Mouse (Mus musculus) kidney, adult 2 months (tissue): ENCODE results near the gene Kiss1. TPM values are rescaled to one million over a fixed set of nuclear protein-coding genes. Genes with fewer than 3 reads are reported as not detected.

Source experiments
- DNase-seq: peaks from one replicate; pipeline ENCODE4 v3.0.0; 2021
- H3K27ac ChIP-seq: fragments of 200-500 bp; 2 replicates; pipeline ENCODE4 v1.5.1; 2012; ENCODE audit warnings: low read depth, low read length, control low read depth, inconsistent platforms; ENCODE audit not compliant: insufficient read depth
- H3K27me3 ChIP-seq: fragments of 200-500 bp; replicated peaks from 2 replicates; pipeline ENCODE4 v1.6.1; 2012; ENCODE audit warnings: mild to moderate bottlenecking, moderate library complexity, low read length, inconsistent platforms; ENCODE audit not compliant: control insufficient read depth, insufficient read depth
- H3K36me3 ChIP-seq: fragments of 200-500 bp; 2 replicates; pipeline ENCODE4 v1.6.1; 2012; ENCODE audit warnings: mild to moderate bottlenecking, moderate library complexity, low read length, inconsistent platforms; ENCODE audit not compliant: control insufficient read depth, insufficient read depth
- H3K4me1 ChIP-seq: fragments of 200-500 bp; 2 replicates; pipeline ENCODE4 v1.6.1; 2011; ENCODE audit warnings: low read length; ENCODE audit not compliant: control insufficient read depth, insufficient read depth
- H3K4me3 ChIP-seq: fragments of 200-500 bp; 2 replicates; pipeline ENCODE4 v1.5.1; 2011; ENCODE audit warnings: mild to moderate bottlenecking, low read depth, low read length, control low read depth; ENCODE audit not compliant: insufficient read depth
- CTCF ChIP-seq: fragments of 200-500 bp; conservative IDR thresholded peaks from 2 replicates; pipeline ENCODE4 v1.5.1; 2011; ENCODE audit warnings: low read depth, mild to moderate bottlenecking, control low read depth, low read length, moderate library complexity, mixed read lengths; ENCODE audit not compliant: insufficient read depth, insufficient read length
- POLR2A ChIP-seq: fragments of 200-500 bp; IDR thresholded peaks from one replicate; pipeline ENCODE4 v1.6.1; 2011; ENCODE audit warnings: low read depth, low read length, control low read depth
- WGBS: fragments of 180-500 bp; shearing (Covaris S2); methylation state at CpG from one replicate; pipeline ENCODE4 v1.1.7; 2018; 5-methylcytosine and 5-hydroxymethylcytosine counted together
- polyA plus RNA-seq: library from polyadenylated mRNA; depleted of rRNA; stranded (reverse); fragments of >200 nt; gene quantifications from 2 replicates; pipeline ENCODE4 v1.2.3, GENCODE M21; 2012

The Kiss1 gene
- polyA plus RNA-seq, 1 experiment: not detected

DNA sequence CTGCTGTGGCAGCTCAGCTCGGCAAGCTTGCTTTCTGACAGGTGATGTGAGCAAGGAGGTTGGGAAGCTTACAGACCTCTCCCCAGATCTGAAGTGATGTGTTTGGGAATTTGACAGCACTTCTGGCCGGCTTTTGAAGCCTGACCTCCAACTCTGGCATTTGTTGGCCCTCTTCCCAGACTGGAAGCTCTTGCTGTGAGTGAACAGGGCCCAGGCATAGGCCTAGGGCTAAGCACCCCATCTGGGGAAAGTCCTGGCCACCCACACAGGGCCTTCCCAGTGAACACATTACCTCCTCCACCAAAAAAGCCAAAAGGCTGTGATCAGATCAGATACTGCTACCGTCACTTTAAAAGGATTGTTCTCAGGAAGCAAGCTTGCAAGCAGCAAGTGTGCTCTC is 19.1 kb upstream of the Kiss1 start:
- Histone ChIP-seq H3K4me1 (peaks cover 2% of the 10 kb centered on the region; the same call in 1 of the 2 replicates), H3K4me3 (no peak overlapping the region), H3K27me3 (no peaks in the 10 kb centered on the region), H3K27ac (0 out of 2 replicates have a peak overlapping the region, but pooled peaks have one; percentile 21), H3K36me3 (no peaks in the 10 kb centered on the region)
- WGBS: 27% methylated on average over 3 of the region's 3 CpGs
- TF ChIP-seq POLR2A (no peak), CTCF (no peak)
- DNase-seq: peak; percentile 84

DNA sequence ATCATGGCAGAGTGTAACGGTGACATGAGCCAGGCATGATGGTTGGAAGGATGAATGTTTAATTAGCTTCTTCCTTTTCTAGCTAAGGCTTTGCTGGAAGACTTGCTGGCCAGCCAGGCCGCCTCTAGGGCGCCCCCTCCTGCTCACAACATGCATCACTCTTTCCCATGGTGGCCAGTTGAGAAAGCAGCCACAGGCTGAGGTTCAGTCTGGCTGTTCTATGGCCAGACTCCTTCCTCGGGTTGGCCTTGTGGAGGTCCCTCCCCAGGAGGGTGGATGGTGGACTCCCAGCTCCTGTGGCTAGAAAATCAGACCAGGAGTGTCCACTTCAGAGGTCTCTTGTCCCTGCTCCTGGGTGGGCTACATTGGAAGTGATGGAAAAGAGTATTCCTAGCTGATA is 14.8 kb upstream of the Kiss1 start:
- TF ChIP-seq CTCF: peak; percentile 91
- no peak for TF ChIP-seq POLR2A
- peak; percentile 85 for DNase-seq
- 5% methylated on average over 4 of the region's 4 CpGs for WGBS

DNA sequence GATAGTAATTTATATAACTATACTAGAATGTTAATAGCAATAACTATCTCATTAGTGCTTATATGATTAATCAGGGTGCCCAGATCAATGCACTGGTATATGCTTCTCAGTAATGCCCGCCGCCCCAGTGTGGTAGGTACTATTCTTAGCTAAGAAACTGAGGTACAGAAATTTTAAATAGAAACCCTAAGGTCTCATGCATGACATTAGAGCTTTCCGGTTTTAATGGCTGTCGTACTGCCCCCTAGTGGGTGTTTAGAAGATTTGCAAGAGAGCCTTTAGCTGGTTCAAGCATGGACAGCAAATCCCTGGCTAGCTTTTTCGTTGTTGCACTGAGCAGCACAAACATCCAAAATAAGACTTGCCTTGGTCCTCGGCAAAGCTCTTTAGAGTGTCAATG is 14.4 kb upstream of the Kiss1 start:
- TF ChIP-seq CTCF (peak; percentile 44), POLR2A (no peak)
- peaks cover 20% of the 10 kb centered on the region; the same call in 1 of the 2 replicates for H3K4me1 ChIP-seq
- H3K36me3 ChIP-seq: no peaks in the 10 kb centered on the region
- H3K4me3 ChIP-seq: no peak overlapping the region
- peak; percentile 70 for DNase-seq
- H3K27ac ChIP-seq: no peak overlapping the region
- 10% methylated on average over 6 of the region's 6 CpGs for WGBS
- H3K27me3 ChIP-seq: no peaks in the 10 kb centered on the region

More for the DNA sequence above, 14.8 kb upstream of the Kiss1 start:
- no peaks in the 10 kb centered on the region for H3K36me3 ChIP-seq
- H3K4me3 ChIP-seq: no peak overlapping the region
- peaks cover 19% of the 10 kb centered on the region; the same call in 1 of the 2 replicates for H3K4me1 ChIP-seq
- no peak overlapping the region for H3K27ac ChIP-seq
- H3K27me3 ChIP-seq: no peaks in the 10 kb centered on the region

DNA sequence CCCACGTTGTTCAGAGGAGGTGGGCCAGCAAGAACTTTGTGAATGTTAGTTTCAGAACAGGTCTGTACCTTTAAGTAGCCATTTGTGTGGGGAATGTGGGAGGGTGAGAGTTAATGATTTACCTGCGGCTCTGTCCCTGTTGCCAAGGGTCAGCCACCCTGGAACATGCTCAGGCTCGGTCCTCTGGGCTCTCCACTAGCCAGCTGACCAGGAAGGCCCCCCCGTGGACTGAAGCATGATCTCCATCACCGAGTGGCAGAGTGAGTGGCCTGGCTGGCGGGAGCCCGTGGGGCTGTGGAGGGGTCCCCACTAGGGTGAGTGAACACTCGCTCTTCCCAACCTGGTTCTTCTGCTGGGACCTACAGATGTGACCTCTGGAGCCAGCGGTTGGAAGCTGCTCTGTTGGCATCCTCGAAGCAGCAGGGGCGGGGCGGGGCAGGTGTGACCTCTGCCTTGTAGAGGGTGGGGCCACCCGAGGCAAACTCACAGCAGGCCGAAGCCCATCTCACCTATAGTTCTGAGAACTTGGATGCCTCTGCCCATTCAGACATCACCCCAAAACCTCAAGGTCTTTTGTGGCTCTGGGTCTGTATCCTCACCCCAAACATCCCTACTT is 11.9 kb upstream of the Kiss1 start, which contains the start of gene Golt1a:
Gene Golt1a, plus strand, starts transcription at position 149 of the 616 bp plus-strand sequence.
- peak; percentile 96 for DNase-seq
- Histone ChIP-seq H3K27me3 (no peaks in the 10 kb centered on the region), H3K4me1 (peaks cover 19% of the 10 kb centered on the region; the same call in 1 of the 2 replicates), H3K4me3 (peak within 1 kb of the TSS; percentile 58), H3K27ac (peak within 1 kb of the TSS; percentile 97), H3K36me3 (no peaks in the 10 kb centered on the region)
- no peak for TF ChIP-seq CTCF
- no peak for TF ChIP-seq POLR2A
- WGBS: 21% methylated on average over 14 of the region's 14 CpGs

DNA sequence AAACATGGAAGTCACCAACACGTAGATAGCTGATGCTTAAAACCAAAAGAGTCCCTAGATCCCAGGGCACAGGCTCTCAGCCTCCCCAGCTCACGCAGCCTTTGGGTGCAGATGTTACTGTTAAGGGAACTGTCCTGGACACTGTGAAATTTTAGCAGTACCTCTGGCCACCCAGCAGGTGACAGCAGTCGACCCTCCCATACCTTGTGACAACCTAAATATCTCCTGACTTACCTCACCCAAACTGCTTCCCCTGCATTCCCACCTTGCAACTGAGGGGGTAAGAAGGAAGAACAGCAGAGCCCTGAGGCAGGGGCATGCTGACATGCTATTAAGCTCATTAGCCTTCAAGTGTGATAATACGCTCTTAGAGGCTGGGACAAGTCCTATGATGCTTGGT is 10.4 kb upstream of the Kiss1 start:
- DNase-seq: no peak
- Histone ChIP-seq H3K27ac (no peak overlapping the region), H3K4me3 (no peak overlapping the region), H3K27me3 (no peaks in the 10 kb centered on the region), H3K4me1 (peaks cover 19% of the 10 kb centered on the region; the same call in 1 of the 2 replicates), H3K36me3 (no peaks in the 10 kb centered on the region)
- 69% methylated on average over 4 of the region's 4 CpGs for WGBS
- TF ChIP-seq CTCF: peak; percentile 46
- TF ChIP-seq POLR2A: no peak

DNA sequence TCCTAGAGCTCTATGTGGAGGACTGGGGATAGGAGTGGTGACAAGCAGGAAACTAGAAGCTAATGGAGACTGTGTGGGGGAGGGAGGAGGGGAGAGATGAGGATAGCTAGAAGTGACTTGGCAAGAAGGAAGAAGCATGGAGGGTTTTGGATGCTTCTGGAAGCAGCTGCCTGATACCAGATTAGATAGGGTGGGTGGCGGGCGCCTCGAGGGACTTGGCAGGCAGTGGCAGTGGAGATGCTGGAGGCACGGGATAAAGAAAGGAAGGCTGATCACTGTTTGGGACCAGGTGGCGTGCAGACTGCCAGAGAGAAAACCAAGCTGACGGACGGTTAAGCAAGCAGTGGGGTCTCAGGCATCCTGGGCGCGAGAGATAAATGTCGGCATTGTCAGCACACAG is 9.7 kb upstream of the Kiss1 start:
- TF ChIP-seq CTCF (no peak), POLR2A (no peak)
- Histone ChIP-seq H3K27me3 (no peaks in the 10 kb centered on the region), H3K4me1 (peaks cover 19% of the 10 kb centered on the region; the same call in 1 of the 2 replicates), H3K36me3 (no peaks in the 10 kb centered on the region), H3K27ac (no peak overlapping the region), H3K4me3 (no peak overlapping the region)
- 50% methylated on average over 10 of the region's 10 CpGs for WGBS
- DNase-seq: no peak

DNA sequence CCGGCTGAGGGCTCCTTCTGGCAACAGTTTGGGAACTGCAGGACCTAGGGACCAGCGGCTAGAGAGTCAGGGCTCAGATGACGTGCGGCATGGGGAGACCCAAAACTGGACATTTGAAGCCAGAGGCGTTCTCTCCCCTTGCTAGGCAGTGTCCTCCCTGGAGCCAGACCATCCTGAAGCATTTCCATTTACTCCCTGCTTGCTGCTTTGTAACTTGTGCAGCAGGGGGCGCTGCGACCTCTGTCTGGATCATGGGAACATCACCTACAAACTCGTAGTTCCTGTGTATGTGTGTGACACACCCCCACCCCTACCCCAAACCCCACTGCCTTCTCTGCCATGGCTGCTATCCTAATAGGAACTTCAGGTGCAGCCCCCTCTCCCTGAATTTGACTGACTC is 7.3 kb upstream of the Kiss1 start:
- TF ChIP-seq CTCF: peak; percentile 83
- TF ChIP-seq POLR2A: no peak
- Histone ChIP-seq H3K4me1 (peaks cover 13% of the 10 kb centered on the region; the same call in 1 of the 2 replicates), H3K27ac (no peak overlapping the region), H3K27me3 (no peaks in the 10 kb centered on the region), H3K4me3 (no peak overlapping the region), H3K36me3 (no peaks in the 10 kb centered on the region)
- DNase-seq: peak; percentile 70
- WGBS: 30% methylated on average over 8 of the region's 8 CpGs
